Mouse (Mus musculus): ENCODE data around the gene Mrps2. TPM values are rescaled to one million over a fixed set of nuclear protein-coding genes. Genes with fewer than 3 reads are reported as not detected.
A peak's percentile ranks its signal among the peaks of the same experiment; 100 is the strongest.

Mrps2 gene
- 66.7 and 66.9 TPM in 2 replicates for polyA plus RNA-seq (2014; fragmentation: Nextera tagmentation; extraction: Ambion mirVana)

- H3K4me1 ChIP-seq (ENCODE audit: control insufficient read depth, insufficient read depth, low read length) = peaks cover 7% of the 10 kb centered on the region; the same call in 1 of the 2 replicates
- H3K9me3 ChIP-seq (ENCODE audit: control insufficient read depth, low read length) = no peaks in the 10 kb centered on the region
- H3K27me3 ChIP-seq (ENCODE audit: control insufficient read depth, insufficient read depth, low read length) = no peaks in the 10 kb centered on the region
- peak; percentile 85 for ATAC-seq (ENCODE audit: insufficient read depth, low FRiP score, low TSS enrichment)
- DNase-seq (ENCODE audit: low spot score) = peak; percentile 93
- H3K36me3 ChIP-seq (ENCODE audit: control insufficient read depth, insufficient read depth, low read length) = peaks cover 17% of the 10 kb centered on the region
- H3K4me3 ChIP-seq (ENCODE audit: low read depth, low read length) = peak within 1 kb of the TSS; percentile 94
- no peak within 1 kb of the TSS for H3K27ac ChIP-seq (ENCODE audit: low read depth, low read length)
- WGBS = under 1% methylated on average over 52 of the region's 52 CpGs
- peak within 1 kb of the TSS; percentile 83 for H3K4me2 ChIP-seq (ENCODE audit: low read depth)
- H3K9ac ChIP-seq (ENCODE audit: low read length) = peak within 1 kb of the TSS; percentile 88
These were observed at the start of gene Mrps2 for GRCm38 (mm10) chr2:28467860-28468485. Mrps2 (plus strand) TSS chr2:28468066.

GRCm38 (mm10) chr2:28419898-28420297, 48.0 kb upstream of the Mrps2 start:
- DNase-seq (ENCODE audit: low spot score) (peak; percentile 90), ATAC-seq (ENCODE audit: insufficient read depth, low FRiP score, low TSS enrichment) (no peak)
- no peaks in the 10 kb centered on the region for H3K9me3 ChIP-seq (ENCODE audit: control insufficient read depth, low read length)
- H3K36me3 ChIP-seq (ENCODE audit: control insufficient read depth, insufficient read depth, low read length) = no peaks in the 10 kb centered on the region
- no peaks in the 10 kb centered on the region for H3K27me3 ChIP-seq (ENCODE audit: control insufficient read depth, insufficient read depth, low read length)
- H3K4me1 ChIP-seq (ENCODE audit: control insufficient read depth, insufficient read depth, low read length) = no peaks in the 10 kb centered on the region
- no peak overlapping the region for H3K9ac ChIP-seq (ENCODE audit: low read length)
- no peak overlapping the region for H3K27ac ChIP-seq (ENCODE audit: low read depth, low read length)
- H3K4me2 ChIP-seq (ENCODE audit: low read depth) = no peak overlapping the region
- WGBS = 22% methylated on average over 4 of the region's 4 CpGs
- H3K4me3 ChIP-seq (ENCODE audit: low read depth, low read length) = no peak overlapping the region

GRCm38 (mm10) chr2:28423167-28423566, 44.7 kb upstream of the Mrps2 start:
- H3K4me3 ChIP-seq (ENCODE audit: low read depth, low read length) = no peak overlapping the region
- 37% methylated on average over 3 of the region's 3 CpGs for WGBS

GRCm38 (mm10) chr2:28427226-28427625, 40.6 kb upstream of the Mrps2 start:
- no peak overlapping the region for H3K4me3 ChIP-seq (ENCODE audit: low read depth, low read length)
- no peak overlapping the region for H3K27ac ChIP-seq (ENCODE audit: low read depth, low read length)
- H3K4me2 ChIP-seq (ENCODE audit: low read depth) = no peak overlapping the region
- H3K4me1 ChIP-seq (ENCODE audit: control insufficient read depth, insufficient read depth, low read length) = no peaks in the 10 kb centered on the region
- no peaks in the 10 kb centered on the region for H3K36me3 ChIP-seq (ENCODE audit: control insufficient read depth, insufficient read depth, low read length)
- H3K9me3 ChIP-seq (ENCODE audit: control insufficient read depth, low read length) = no peaks in the 10 kb centered on the region
- ATAC-seq (ENCODE audit: insufficient read depth, low FRiP score, low TSS enrichment) (no peak), DNase-seq (ENCODE audit: low spot score) (no peak)
- no peak overlapping the region for H3K9ac ChIP-seq (ENCODE audit: low read length)
- H3K27me3 ChIP-seq (ENCODE audit: control insufficient read depth, insufficient read depth, low read length) = no peaks in the 10 kb centered on the region
- 83% methylated on average over 6 of the region's 6 CpGs for WGBS

More at GRCm38 (mm10) chr2:28423167-28423566, 44.7 kb upstream of the Mrps2 start:
- Histone ChIP-seq H3K36me3 (ENCODE audit: control insufficient read depth, insufficient read depth, low read length) (no peaks in the 10 kb centered on the region), H3K27ac (ENCODE audit: low read depth, low read length) (no peak overlapping the region), H3K27me3 (ENCODE audit: control insufficient read depth, insufficient read depth, low read length) (no peaks in the 10 kb centered on the region), H3K4me1 (ENCODE audit: control insufficient read depth, insufficient read depth, low read length) (no peaks in the 10 kb centered on the region), H3K9ac (ENCODE audit: low read length) (no peak overlapping the region), H3K4me2 (ENCODE audit: low read depth) (no peak overlapping the region), H3K9me3 (ENCODE audit: control insufficient read depth, low read length) (no peaks in the 10 kb centered on the region)
- peak; percentile 57 for DNase-seq (ENCODE audit: low spot score)
- no peak for ATAC-seq (ENCODE audit: insufficient read depth, low FRiP score, low TSS enrichment)

- Histone ChIP-seq H3K4me2 (ENCODE audit: low read depth) (no peak overlapping the region), H3K9ac (ENCODE audit: low read length) (no peak overlapping the region), H3K4me1 (ENCODE audit: control insufficient read depth, insufficient read depth, low read length) (no peaks in the 10 kb centered on the region), H3K36me3 (ENCODE audit: control insufficient read depth, insufficient read depth, low read length) (no peaks in the 10 kb centered on the region), H3K9me3 (ENCODE audit: control insufficient read depth, low read length) (no peaks in the 10 kb centered on the region), H3K27me3 (ENCODE audit: control insufficient read depth, insufficient read depth, low read length) (no peaks in the 10 kb centered on the region), H3K27ac (ENCODE audit: low read depth, low read length) (no peak overlapping the region), H3K4me3 (ENCODE audit: low read depth, low read length) (no peak overlapping the region)
- no peak for ATAC-seq (ENCODE audit: insufficient read depth, low FRiP score, low TSS enrichment)
- 59% methylated on average over 6 of the region's 6 CpGs for WGBS
- no peak for DNase-seq (ENCODE audit: low spot score)
These were observed 37.0 kb upstream of the Mrps2 start for GRCm38 (mm10) chr2:28430846-28431245.

GRCm38 (mm10) chr2:28432811-28433210, 35.1 kb upstream of the Mrps2 start:
- Histone ChIP-seq H3K27ac (ENCODE audit: low read depth, low read length) (no peak overlapping the region), H3K27me3 (ENCODE audit: control insufficient read depth, insufficient read depth, low read length) (no peaks in the 10 kb centered on the region), H3K4me3 (ENCODE audit: low read depth, low read length) (no peak overlapping the region), H3K4me1 (ENCODE audit: control insufficient read depth, insufficient read depth, low read length) (no peaks in the 10 kb centered on the region), H3K4me2 (ENCODE audit: low read depth) (no peak overlapping the region), H3K36me3 (ENCODE audit: control insufficient read depth, insufficient read depth, low read length) (no peaks in the 10 kb centered on the region), H3K9me3 (ENCODE audit: control insufficient read depth, low read length) (no peaks in the 10 kb centered on the region), H3K9ac (ENCODE audit: low read length) (no peak overlapping the region)
- no peak for ATAC-seq (ENCODE audit: insufficient read depth, low FRiP score, low TSS enrichment)
- 67% methylated on average over 1 of the region's 1 CpGs for WGBS
- DNase-seq (ENCODE audit: low spot score) = no peak

- H3K9ac ChIP-seq (ENCODE audit: low read length) = no peak overlapping the region
- no peaks in the 10 kb centered on the region for H3K9me3 ChIP-seq (ENCODE audit: control insufficient read depth, low read length)
- H3K4me2 ChIP-seq (ENCODE audit: low read depth) = no peak overlapping the region
- no peak for ATAC-seq (ENCODE audit: insufficient read depth, low FRiP score, low TSS enrichment)
- H3K4me1 ChIP-seq (ENCODE audit: control insufficient read depth, insufficient read depth, low read length) = no peaks in the 10 kb centered on the region
- no peak overlapping the region for H3K4me3 ChIP-seq (ENCODE audit: low read depth, low read length)
- 40% methylated on average over 1 of the region's 2 CpGs for WGBS
- no peak for DNase-seq (ENCODE audit: low spot score)
- no peaks in the 10 kb centered on the region for H3K27me3 ChIP-seq (ENCODE audit: control insufficient read depth, insufficient read depth, low read length)
- H3K36me3 ChIP-seq (ENCODE audit: control insufficient read depth, insufficient read depth, low read length) = no peaks in the 10 kb centered on the region
- H3K27ac ChIP-seq (ENCODE audit: low read depth, low read length) = no peak overlapping the region
These were observed 34.4 kb upstream of the Mrps2 start for GRCm38 (mm10) chr2:28433512-28433911.

GRCm38 (mm10) chr2:28435401-28435800, 32.5 kb upstream of the Mrps2 start:
- DNase-seq (ENCODE audit: low spot score) = no peak
- H3K4me3 ChIP-seq (ENCODE audit: low read depth, low read length) = no peak overlapping the region
- no peak overlapping the region for H3K9ac ChIP-seq (ENCODE audit: low read length)
- no peak overlapping the region for H3K27ac ChIP-seq (ENCODE audit: low read depth, low read length)
- H3K9me3 ChIP-seq (ENCODE audit: control insufficient read depth, low read length) = no peaks in the 10 kb centered on the region
- WGBS = 89% methylated on average over 11 of the region's 11 CpGs
- no peak for ATAC-seq (ENCODE audit: insufficient read depth, low FRiP score, low TSS enrichment)
- no peaks in the 10 kb centered on the region for H3K27me3 ChIP-seq (ENCODE audit: control insufficient read depth, insufficient read depth, low read length)
- H3K4me2 ChIP-seq (ENCODE audit: low read depth) = no peak overlapping the region
- H3K36me3 ChIP-seq (ENCODE audit: control insufficient read depth, insufficient read depth, low read length) = no peaks in the 10 kb centered on the region
- no peaks in the 10 kb centered on the region for H3K4me1 ChIP-seq (ENCODE audit: control insufficient read depth, insufficient read depth, low read length)

GRCm38 (mm10) chr2:28440842-28441241, 27.0 kb upstream of the Mrps2 start:
- no peak for DNase-seq (ENCODE audit: low spot score)
- no peak overlapping the region for H3K27ac ChIP-seq (ENCODE audit: low read depth, low read length)
- H3K27me3 ChIP-seq (ENCODE audit: control insufficient read depth, insufficient read depth, low read length) = no peaks in the 10 kb centered on the region
- ATAC-seq (ENCODE audit: insufficient read depth, low FRiP score, low TSS enrichment) = no peak
- H3K9me3 ChIP-seq (ENCODE audit: control insufficient read depth, low read length) = no peaks in the 10 kb centered on the region
- no peak overlapping the region for H3K4me3 ChIP-seq (ENCODE audit: low read depth, low read length)
- H3K36me3 ChIP-seq (ENCODE audit: control insufficient read depth, insufficient read depth, low read length) = no peaks in the 10 kb centered on the region
- no peak overlapping the region for H3K9ac ChIP-seq (ENCODE audit: low read length)
- 80% methylated on average over 6 of the region's 6 CpGs for WGBS
- H3K4me1 ChIP-seq (ENCODE audit: control insufficient read depth, insufficient read depth, low read length) = no peaks in the 10 kb centered on the region
- no peak overlapping the region for H3K4me2 ChIP-seq (ENCODE audit: low read depth)

Data from neural tube, embryonic 11.5 days (tissue).